Mouse (Mus musculus) cerebellum, adult 9-10 months (tissue): ENCODE data around the gene Hnrnph1.
"Not testable (repeated sequence)": the region's sequence is repeated elsewhere in the genome, so short reads cannot be mapped to it uniquely, and the experiment has no call there.

Experiments
- DNase-seq: peaks from one replicate; pipeline ENCODE4 v3.0.0; 2022

The Hnrnph1 gene

DNA sequence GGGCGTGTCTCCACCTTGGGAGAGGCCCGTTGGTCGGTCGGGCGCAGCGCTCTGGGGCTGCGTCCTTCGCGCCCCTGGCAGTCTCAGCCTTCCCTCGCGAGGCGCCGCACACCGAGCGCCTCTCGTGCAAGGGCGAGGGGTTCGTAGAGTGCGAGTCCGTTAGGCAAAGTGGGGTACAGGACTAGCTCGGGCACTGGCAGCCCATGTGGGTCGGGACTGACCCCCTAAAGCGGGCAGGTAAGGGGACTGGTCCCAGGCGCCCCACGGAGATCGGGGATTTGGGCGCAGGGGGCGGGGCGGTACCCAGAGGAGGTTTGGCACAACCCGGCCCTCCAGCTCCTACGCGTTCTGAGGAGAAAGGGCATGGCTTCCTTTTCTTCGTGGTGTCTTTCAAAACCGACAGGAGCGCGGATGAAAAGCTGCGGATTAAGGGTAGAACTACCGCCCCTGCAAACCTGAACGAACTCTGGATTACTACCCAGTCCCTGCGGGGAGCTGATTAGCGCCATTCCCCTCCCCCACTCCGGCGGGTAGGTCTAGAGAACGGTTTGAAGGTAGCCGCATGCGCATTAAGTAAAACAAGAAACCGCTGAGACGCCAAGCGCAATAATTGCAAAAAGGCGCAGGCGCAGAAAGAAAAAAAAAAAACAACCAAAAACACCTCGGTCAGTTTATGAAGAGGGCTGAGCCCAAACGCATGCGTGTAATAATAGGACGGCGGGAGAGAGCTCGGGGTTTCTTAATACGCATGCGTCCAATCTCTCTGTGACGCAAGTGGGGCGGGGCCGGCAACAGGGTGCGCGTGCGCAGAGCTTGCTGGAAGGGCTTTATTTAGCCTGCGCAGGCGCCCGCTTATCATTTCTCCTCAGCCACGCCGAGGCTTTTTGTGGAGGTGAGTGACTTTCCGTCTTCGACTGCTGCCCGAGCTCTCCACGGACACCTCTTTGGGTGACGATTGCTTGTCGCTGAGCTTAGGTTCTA is at the start of gene Hnrnph1:
TSS of gene Hnrnph1 (plus strand) at position 80 of the 981 bp plus-strand sequence.
- DNase-seq: peak; percentile 100

DNA sequence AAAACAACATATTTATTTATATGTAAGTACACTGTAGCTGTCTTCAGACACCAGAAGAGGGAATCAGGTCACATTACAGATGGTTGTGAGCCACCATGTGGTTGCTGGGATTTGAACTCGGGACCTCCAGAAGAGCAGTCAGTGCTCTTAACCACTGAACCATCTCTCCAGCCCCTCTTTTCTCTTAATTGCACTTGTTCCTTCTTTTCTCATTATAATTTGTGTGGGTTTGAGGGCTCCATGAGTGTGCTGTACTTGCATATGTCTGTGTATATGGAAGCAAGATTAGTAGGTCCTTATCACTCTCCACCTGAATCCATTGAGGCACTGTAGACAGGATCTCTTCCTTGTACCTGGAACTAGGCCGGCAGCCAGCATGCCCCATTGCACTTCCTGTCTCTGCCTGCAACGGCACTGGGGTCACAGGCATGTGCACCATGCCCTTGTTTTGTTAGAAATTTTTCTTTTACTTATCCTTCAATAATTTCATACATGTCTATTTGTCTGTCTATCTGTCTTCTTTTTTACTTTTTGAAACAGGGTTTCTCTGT is 48.6 kb upstream of the Hnrnph1 start:
- DNase-seq: no peak

DNA sequence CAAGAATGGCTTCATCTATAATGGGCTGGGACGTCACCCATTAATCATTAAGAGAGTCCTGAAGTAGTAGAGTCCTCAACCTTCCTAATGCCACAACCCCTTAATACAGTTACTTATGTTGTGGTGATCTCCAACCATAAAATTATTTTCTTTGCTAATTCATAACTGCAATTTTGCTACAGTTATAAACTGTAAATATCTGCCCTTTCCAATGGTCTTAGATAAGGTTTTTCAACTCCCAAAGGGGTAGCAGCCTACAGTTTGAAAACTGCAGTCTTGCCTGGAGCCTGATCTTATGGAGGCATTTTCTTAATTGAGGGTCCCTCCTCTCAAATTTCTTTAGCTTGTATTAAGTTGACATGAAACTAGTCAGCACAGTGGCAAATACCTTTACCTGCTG is 47.4 kb upstream of the Hnrnph1 start:
- no peak for DNase-seq

DNA sequence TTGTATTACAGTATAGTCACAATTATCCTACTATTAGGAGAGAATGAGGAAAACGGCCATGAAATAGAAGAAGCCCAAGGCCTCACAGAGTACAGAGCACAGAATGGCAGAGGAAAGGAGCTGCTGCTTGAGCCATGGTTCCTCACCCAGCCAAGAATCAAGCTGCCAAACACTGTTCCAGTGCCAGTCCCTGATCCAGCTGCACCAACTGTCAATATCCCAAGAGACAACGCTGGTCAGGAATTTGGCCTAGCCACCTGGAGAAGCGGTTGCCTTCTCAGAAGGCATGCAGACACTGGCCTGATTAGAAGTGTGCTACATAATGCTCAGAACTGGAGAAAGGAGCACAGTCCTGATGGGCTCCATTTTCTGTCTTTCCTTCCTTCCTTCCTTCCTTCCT is 43.6 kb upstream of the Hnrnph1 start:
- DNase-seq: no peak

DNA sequence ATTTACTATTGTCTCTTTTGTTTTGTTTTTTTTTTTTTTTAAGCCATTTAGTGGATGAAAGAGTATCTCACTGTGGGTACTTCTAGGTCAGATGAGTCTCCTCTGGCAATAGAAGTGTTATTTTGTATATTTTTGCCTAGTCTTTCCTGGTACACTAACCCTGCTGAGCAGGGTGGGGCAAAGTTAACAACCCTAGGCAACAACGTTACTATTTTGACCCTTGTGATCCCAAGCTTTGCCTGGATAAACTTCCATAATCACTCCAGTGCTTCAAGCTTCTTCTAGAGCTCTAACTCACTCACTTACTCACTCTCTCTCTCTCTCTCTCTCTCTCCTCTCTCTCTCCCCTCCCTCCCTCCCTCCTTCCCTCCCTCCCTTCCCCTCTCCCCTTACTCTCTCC is 40.7 kb upstream of the Hnrnph1 start:
- DNase-seq: no peak

- no peak for DNase-seq
These were observed 39.9 kb upstream of the Hnrnph1 start for GRCm38 (mm10) chr11:50336891-50337290.

DNA sequence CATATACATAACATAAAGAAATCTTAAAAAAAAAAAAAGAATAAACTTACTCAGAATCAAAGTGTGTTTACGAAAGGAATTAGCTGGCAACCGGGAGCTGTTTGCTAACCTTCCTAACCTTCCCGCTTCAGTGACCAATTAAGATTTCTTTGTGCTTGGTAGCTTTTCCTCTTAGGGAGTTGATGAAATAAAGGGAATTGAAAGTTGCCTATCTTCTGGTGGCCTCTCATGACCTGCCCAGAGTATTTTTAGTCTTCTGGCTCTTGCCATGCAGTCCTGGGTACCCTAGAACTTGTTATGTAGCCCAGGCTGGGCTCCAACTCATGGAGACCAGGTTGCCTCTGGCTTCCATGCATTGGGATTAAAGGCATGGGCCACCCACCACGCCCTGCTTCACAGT is 31.3 kb upstream of the Hnrnph1 start:
- DNase-seq: no peak

DNA sequence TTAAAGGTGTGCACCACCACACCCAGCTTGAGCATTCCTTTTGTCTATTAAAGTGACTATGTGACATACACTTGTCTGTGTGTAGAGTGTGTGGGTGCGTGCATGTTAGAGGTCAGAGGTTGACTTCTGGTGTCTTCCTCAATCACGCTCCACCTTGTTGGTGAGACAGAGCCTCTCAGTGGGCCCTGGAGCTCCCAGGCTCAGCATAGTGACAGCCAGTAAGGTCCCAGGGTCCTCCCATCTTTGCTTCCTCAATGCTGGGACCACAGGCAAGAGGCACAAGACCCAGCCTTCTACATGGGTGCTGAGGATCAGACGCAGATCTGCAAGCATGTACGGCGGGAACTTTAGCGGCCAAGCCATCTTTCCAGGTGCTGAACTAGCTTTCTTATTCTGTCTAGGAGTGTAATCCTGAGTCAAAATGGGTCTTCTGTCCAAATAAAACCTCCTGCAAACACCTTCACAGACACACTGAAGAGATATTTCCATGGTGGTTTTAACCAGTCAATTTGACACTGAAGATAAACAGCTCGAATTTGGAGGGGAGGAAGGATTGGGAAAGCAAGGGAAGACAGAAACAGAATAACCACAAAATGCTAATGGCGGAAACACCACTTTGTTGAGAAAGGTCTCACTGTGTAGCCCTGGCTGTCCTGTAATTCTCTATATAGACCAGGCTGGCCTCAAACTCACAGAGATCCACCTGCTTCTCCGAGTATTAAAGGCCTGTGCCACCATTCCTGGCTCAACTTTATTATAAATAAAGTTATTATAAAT is 30.3 kb upstream of the Hnrnph1 start:
- DNase-seq: no peak

DNA sequence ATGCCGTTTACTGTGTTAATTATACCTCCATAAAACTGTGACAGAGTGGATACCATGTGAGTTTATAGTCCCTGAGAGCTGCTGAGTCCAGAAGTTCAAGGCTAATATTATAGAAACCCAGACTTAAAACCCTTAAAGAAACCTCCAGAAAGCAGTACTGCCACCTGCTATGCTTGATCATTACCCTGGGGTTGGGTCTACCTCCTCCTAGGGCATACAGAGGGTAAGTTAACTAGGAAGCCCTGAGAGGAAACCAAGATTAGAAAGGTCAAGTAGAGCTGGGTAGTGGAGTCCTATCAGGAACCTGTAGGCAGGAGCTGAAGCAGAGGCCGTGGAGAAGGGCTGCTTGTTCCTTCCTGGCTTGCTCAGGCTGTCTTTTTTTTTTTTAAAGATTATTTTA is 24.6 kb upstream of the Hnrnph1 start:
- DNase-seq: no peak

DNA sequence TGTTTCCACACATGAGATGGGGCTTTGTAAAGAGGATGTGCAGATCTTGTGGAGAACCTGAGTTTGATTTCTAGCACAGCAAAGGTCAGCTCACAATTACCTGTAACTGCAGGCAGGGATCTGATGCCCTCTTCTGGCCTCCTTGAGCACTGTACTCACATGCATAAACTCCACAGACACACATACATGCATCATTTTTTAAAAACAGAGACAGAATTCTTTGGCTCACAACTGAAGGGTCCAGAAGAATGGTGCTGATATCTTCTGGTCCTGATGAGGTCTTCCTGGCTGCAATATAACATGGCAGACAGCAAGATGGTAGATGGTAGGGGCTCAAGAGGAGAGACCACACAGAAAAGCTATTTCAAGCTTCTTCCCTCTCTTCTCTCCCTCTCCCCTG is 22.6 kb upstream of the Hnrnph1 start, which contains the start of gene Cby3:
TSS of gene Cby3 (plus strand) at position 301 of the 400 bp plus-strand sequence.
- DNase-seq: no peak

GRCm38 (mm10) chr11:50354851-50355250 is 21.9 kb upstream of the Hnrnph1 start:
- no peak for DNase-seq

DNA sequence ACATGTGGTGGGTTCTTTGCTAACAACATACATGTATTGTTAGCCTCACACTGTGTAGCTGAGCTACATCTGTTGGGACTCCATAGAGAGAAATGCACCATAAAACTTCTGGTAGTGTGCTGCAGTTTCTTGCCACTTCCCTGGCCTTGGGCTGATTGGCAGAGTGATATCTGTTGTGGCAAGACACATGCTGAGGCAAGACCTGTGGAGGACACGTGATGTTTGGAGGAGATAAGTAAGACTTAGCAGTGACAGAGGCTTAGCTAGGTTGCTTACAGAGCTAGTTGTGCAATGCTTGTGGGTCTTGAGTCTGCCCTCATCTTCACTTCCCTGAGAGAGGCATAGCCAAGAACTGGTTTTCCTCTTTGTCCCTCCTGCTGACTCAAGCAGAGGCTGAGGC is 21.4 kb upstream of the Hnrnph1 start:
- DNase-seq: no peak

GRCm38 (mm10) chr11:50358950-50359861 is 17.6 kb upstream of the Hnrnph1 start:
- peak; percentile 58 for DNase-seq

- not testable (repeated sequence) for DNase-seq
These were observed 15.5 kb upstream of the Hnrnph1 start for GRCm38 (mm10) chr11:50361282-50361681.

DNA sequence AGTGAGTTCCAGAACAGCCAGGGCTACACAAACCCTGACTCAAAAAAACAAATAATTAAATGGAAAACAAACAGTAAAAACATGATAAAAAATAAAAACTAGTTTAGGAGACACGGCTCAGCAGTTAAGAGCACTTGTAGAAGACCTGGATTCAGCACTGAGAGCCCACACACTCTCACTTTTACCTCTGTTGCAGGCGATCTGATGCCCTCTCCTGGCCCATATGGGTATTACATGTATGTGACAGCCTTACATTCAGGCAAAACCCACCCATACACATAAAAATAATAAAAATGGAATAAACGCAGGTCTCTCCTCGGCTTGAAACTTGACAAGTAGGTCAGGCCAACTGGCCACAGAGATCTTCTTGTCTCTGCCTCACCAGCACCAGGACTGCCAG is 12.2 kb upstream of the Hnrnph1 start:
- DNase-seq: peak; percentile 89

- peak; percentile 4 for DNase-seq
These were observed 11.5 kb upstream of the Hnrnph1 start for GRCm38 (mm10) chr11:50365322-50365721.

DNA sequence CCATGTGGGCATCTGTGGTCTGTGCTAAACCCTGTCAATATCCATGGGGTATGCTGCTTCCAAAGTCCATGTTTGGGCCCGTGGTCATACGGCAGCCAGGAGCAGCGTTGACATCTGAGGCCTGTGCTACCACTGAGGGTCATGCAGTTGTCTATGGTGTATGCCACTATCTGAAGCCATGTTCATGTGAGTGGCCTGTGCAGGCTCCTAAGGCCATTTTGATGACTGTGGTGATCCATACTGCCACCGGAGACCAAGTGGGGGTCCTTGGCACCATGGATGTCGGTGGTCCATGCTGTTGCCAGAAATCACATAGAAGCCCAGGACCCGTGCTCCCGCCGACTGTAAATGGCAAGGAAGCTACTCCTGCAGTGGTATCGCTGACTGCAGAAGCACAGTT is 9.3 kb upstream of the Hnrnph1 start:
- peak; percentile 15 for DNase-seq

DNA sequence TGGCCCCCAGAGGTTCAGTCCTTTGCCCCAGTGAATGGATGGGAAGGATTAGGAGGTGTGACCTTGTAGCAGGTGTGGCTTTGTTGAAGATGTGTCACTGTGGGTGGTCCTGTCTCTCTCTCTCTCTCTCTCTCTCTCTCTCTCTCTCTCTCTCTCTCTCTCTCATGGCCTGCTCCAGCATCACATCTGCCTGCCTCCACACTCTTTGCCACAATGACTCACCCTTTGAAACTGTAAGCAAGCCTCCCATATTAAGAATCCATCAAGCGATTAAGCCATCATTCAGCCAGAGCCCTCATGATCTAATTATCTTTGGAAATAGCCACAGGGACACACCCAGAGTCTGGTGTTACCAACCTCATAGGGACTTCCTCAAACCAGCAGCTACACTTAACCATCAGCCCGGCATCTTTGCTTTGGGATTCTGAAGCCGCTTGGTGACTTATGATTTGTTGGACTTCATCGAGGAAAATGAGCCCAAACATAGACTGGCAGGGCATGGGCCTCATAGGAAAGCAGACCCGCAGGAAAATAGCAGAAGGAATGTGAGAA is 7.4 kb upstream of the Hnrnph1 start:
- peak; percentile 7 for DNase-seq

GRCm38 (mm10) chr11:50370969-50371368 is 5.8 kb upstream of the Hnrnph1 start:
- no peak for DNase-seq

- DNase-seq: peak; percentile 73
These were observed 5.4 kb upstream of the Hnrnph1 start for GRCm38 (mm10) chr11:50371399-50371841.

DNA sequence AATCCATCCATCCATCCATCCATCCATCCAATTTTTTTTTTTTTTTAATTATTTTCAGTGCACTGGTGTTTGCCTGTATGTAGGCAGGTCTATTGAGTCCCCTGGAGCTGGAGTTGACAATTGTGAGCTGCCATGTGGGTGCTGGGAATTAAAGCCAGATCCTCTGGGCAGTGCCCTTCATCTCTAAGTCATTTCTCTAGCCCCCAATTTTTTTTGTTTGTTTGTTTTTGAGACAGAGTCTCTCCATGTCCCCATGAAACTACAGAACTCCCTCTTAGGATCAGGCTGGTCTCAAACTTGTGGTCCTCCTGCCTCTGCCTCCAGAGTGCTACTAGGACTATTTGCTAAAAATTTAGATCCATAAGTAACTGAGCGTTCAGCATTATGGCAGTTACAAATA is 4.9 kb upstream of the Hnrnph1 start:
- DNase-seq: no peak

GRCm38 (mm10) chr11:50373086-50373485 is 3.7 kb upstream of the Hnrnph1 start:
- DNase-seq: no peak
